Mouse (Mus musculus) layer of hippocampus, postnatal 36 days (tissue): ENCODE data around the gene Ipo4. TPM values are rescaled to one million over a fixed set of nuclear protein-coding genes. Genes with fewer than 3 reads are reported as not detected.

Source experiments
- DNase-seq, 2 experiments: peaks; one replicate each; pipeline ENCODE4 v3.0.0; 2022
- total RNA-seq, 2 experiments: library from RNA; stranded (reverse); gene quantifications; 2 replicates each; pipeline ENCODE4 v1.2.3; 2021

The Ipo4 gene
- total RNA-seq, 2 experiments from 2014 or later = 108 to 119 TPM

- DNase-seq = no peak
Observed at GRCm38 (mm10) chr14:55589771-55590448, 45.8 kb downstream of the Ipo4 start.

DNA sequence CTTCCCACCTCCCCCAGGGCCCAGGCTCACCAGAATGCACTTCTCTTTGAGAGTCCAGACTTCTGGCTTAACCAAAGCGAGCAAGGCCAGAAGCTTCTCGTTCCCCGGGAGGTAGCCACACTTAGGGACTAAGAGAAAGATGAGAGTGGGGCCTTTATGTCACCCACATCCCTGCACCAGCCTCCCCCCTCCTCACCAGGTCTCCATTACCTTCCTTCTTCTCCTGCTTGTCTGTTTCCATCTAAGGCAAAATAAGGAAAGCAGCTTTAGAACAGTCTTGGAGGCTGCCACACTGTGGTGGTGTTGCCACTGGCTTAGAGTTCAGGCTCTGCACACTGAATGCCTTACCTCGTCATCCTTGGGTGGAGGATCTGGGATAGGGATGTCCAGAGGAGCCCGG is 46.5 kb downstream of the Ipo4 start:
- DNase-seq = no peak

DNA sequence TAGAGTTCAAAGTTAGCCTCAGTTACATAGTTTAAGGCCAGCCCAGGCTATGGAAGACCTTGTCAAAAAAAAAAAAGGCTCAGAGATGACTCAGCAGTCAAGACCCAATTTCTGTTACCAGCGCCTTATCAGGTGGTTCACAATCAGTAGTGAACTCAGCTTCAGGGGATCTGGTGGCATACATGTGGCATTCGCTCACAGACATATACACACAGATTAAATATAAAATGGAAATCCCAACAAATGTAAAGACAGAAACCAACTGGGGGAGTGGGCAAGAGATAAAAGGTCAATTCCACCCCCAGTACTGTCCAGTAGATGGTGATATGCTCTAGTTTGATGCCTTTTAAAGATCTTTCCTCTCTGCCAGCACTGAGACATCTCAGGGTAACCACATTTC is 49.6 kb downstream of the Ipo4 start:
- DNase-seq = no peak

DNA sequence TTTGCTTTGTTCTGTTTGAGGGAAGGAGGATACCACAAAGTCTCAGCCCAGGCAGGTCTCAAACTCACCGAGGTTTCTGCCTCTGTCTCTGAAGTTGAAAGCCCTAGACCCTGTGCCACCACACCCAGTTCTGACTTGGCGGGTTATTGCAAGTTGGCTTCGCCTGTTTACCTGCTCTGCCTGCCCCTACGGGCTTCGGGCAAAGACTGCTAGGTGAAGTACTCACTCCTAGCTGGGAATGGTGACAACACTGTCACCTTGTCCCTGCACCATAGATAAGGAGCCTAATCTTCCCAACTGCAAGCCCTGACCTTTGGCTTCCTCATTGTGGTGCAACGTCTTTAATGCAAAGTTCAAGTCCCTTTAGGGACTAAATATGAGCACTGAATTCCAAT is 50.2 kb downstream of the Ipo4 start:
- DNase-seq = no peak

- DNase-seq = peak; percentile 56 to 69
Observed at GRCm38 (mm10) chr14:55584702-55585565, 50.8 kb downstream of the Ipo4 start, which contains the start of gene Emc9. Gene Emc9 (minus strand): TSS chr14:55585302.

GRCm38 (mm10) chr14:55584303-55584701 is 51.5 kb downstream of the Ipo4 start:
- DNase-seq = no peak

DNA sequence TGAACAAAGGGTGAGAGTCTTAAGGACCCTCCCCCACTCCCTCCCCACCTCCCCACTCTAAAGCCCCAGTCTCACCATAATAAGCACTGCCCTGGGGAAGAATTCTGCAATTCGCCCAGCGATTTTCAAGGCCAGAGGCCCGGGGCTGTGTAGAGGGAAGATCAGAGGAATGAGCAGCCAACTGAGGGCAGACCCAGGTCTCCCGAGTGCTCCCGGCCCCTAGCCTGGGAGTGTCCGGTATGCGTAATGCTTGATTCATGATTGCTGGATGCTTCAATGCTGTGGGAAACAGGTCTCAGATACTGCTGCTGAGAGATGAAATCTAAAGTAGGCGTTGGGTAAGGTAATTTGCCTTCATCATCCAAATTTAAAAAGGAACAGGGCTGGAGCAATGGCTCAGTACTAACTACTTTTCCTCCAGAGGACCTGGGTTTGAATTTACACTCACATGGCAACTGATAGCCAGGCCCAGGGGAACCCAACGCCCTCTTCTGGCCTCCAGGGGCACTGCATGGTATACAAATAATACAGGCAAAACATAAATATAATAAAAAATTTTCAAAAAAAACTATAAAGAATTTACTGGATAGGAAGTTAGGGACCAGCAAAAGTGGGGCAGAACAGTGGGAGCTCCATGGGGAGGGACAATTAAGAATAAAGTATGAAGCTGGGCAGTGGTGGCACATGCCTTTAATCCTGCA is 53.6 kb downstream of the Ipo4 start:
- DNase-seq = no peak

GRCm38 (mm10) chr14:55580731-55581130 is 55.0 kb downstream of the Ipo4 start:
- DNase-seq = no peak

- DNase-seq = no peak
Observed at GRCm38 (mm10) chr14:55579511-55580496, 56.0 kb downstream of the Ipo4 start.

DNA sequence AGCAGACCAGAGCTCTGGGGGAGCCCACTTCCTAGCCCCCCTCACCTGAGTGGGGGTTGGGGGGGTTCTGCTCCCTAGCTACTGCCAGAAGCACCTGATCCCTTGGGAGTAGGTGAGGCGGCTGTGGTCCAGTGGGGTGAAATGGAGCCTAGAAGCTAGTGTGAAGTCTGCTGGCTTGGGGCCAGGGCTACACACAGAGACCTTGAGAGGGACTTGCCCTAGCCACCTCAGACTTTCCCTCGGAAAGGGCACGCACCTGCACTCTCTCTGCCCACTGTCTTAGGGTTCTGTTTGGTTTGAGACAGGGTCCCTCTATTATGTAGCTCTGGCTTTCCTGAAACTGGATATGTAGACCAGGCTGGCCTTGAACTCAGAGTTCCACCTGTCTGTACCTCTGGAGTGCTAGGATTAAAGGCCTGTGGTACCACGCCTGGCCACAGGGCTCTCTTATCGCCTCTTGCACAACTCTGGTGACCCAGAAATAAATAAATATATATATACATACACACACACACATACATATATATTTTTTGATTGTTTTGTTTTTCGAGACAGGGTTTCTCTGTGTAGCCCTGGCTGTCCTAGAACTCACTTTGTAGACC is 57.0 kb downstream of the Ipo4 start:
- DNase-seq = no peak

DNA sequence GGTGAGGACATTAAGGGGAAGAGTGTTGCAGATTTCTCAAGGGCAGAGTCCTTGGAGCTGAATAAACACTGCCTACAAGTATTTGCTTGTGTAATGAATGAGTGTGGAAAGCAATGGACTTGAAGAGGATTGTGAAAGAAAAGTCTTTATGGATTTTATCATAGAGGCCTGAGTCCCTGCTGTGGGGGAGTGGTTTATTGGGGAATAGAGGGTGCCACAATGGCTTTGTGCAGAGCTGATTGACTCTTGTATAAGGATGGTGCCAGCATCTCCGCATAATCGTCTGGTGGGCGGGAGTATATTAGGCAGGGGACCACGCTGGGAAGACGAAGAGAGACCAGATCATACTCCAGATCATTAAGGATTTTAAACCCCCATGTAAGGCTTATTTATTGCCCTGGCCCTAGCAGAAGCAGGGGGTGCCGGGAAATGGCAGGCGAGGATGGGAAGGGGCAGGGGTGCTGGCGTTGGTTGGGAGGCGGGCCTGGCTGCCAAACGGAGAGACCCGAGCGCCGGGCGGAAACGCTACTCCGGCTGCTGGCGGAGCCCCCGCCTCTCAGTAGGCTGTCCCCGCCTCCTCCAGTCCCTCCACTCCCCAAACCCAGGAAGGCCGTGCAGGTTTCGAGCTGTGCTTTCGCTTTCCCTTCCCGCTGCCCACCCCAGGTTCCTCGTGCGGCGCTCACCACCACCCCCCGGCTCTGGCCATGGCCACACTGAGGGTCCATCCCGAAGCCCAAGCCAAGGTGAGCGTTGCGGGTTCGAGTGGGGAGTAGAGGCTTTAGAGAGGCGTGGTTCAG is 57.7 kb downstream of the Ipo4 start, which contains the start of gene Psme1:
TSS of gene Psme1 (plus strand) at position 253 of the 797 bp plus-strand sequence.
- DNase-seq = peak; percentile 69 to 77

DNA sequence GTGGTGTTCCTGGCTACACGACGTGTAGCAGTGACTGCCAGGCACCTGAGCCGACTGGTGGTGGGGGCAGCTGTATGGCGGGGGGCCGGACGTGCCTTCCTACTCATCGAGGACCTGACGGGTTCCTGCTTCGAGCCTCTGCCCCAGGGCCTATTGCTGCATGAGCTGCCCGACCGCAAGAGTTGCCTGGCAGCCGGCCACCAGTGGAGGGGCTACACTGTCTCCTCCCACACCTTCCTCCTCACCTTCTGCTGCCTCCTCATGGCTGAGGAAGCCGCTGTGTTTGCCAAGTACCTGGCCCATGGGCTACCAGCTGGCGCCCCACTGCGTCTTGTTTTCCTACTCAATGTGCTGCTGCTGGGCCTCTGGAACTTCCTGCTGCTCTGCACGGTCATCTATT is 59.4 kb downstream of the Ipo4 start:
- no peak for DNase-seq

DNA sequence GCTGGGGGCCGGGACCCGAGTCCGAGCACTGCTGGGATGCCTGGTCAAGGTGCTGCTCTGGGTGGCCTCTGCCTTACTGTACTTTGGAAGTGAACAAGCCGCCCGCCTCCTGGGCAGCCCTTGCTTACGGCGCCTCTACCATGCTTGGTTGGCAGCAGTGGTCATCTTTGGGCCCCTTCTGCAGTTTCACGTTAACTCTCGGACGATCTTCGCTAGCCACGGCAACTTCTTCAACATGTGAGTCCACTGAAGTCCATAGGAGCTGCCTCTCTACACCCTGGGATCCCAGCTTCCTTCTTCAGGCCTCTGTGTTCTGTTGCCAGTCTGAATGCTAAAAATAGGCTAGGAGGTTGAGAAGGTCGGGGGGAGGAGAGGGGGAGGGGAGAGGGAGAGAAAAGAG is 60.0 kb downstream of the Ipo4 start:
- DNase-seq = no peak

Other genes starting within 250 kb of the Ipo4 start
- 10 to 100 TPM; 22.0 to 23.3 TPM for gene Dhrs4, start 157.2 kb downstream of the Ipo4 start, total RNA-seq
- 10 to 100 TPM; 59.2 to 60.3 TPM for gene Carmil3, start 145.3 kb downstream of the Ipo4 start, total RNA-seq
- gene Cpne6, start 125.5 kb downstream of the Ipo4 start, total RNA-seq = 100 to 1,000 TPM; 696 to 698 TPM
- gene Nrl, start 111.0 kb downstream of the Ipo4 start, total RNA-seq = 1 to 10 TPM; 1.6 to 5.6 TPM
- 10 to 100 TPM; 42.6 to 45.8 TPM for gene Pck2, start 95.7 kb downstream of the Ipo4 start, total RNA-seq
- 10 to 100 TPM; 82.5 to 83.2 TPM for gene Dcaf11, start 76.0 kb downstream of the Ipo4 start, total RNA-seq
- 1 to 10 TPM; 1.3 to 1.4 TPM for gene A730061H03Rik, start 75.6 kb downstream of the Ipo4 start, total RNA-seq
- not detected for gene Fitm1, start 60.3 kb downstream of the Ipo4 start, total RNA-seq
- gene Psme1, start 57.8 kb downstream of the Ipo4 start, total RNA-seq = 10 to 100 TPM; 50.3 to 50.4 TPM
- 10 to 100 TPM; 46.1 to 50.7 TPM for gene Emc9, start 50.7 kb downstream of the Ipo4 start, total RNA-seq
- gene Psme2, start 44.8 kb downstream of the Ipo4 start, total RNA-seq = 10 to 100 TPM; 43.2 to 44.6 TPM
- gene Rnf31, start 44.2 kb downstream of the Ipo4 start, total RNA-seq = 10 to 100 TPM; 29.5 to 41.0 TPM
- gene Irf9, start 32.4 kb downstream of the Ipo4 start, total RNA-seq = 10 to 100 TPM; 13.9 to 16.2 TPM
- gene Rec8, start 17.9 kb downstream of the Ipo4 start, total RNA-seq = 1 to 10 TPM in 1 of 2 experiments, under 1 TPM in 1; 0.88 to 1.8 TPM
- 1 to 10 TPM; 5.3 to 5.6 TPM for gene Gm49378, start 1.9 kb upstream of the Ipo4 start, total RNA-seq
- 10 to 100 TPM; 43.4 to 44.3 TPM for gene Tm9sf1, start 7.8 kb upstream of the Ipo4 start, total RNA-seq
- gene Tssk4, start 14.2 kb upstream of the Ipo4 start, total RNA-seq = 1 to 10 TPM; 1.3 to 1.7 TPM
- gene Mdp1, start 24.6 kb upstream of the Ipo4 start, total RNA-seq = 10 to 100 TPM; 46.4 to 49.9 TPM
- 10 to 100 TPM; 24.4 to 27.9 TPM for gene Gmpr2, start 36.0 kb upstream of the Ipo4 start, total RNA-seq
- gene Nedd8, start 36.2 kb upstream of the Ipo4 start, total RNA-seq = 100 to 1,000 TPM; 328 to 337 TPM
- 10 to 100 TPM; 13.0 to 13.4 TPM for gene Tinf2, start 45.9 kb upstream of the Ipo4 start, total RNA-seq
- under 1 TPM in 1 of 2 experiments, not detected in 1; 0.28 TPM for gene Tgm1, start 78.0 kb upstream of the Ipo4 start, total RNA-seq
- 10 to 100 TPM; 42.8 to 43.8 TPM for gene Rabggta, start 86.3 kb upstream of the Ipo4 start, total RNA-seq
- gene Dhrs1, start 109.7 kb upstream of the Ipo4 start, total RNA-seq = 10 to 100 TPM; 82.7 to 83.2 TPM
- 10 to 100 TPM; 10.6 to 14.2 TPM for gene Nop9, start 109.7 kb upstream of the Ipo4 start, total RNA-seq
- gene Cideb, start 122.5 kb upstream of the Ipo4 start, total RNA-seq = 1 to 10 TPM; 1.2 to 1.6 TPM
- gene Ltb4r2, start 125.5 kb upstream of the Ipo4 start, total RNA-seq = under 1 TPM; 0.10 to 0.20 TPM
- not detected for gene Ltb4r1, start 130.0 kb upstream of the Ipo4 start, total RNA-seq
- gene Adcy4, start 148.1 kb upstream of the Ipo4 start, total RNA-seq = 1 to 10 TPM; 2.5 to 3.2 TPM
- gene Ripk3, start 152.9 kb upstream of the Ipo4 start, total RNA-seq = 1 to 10 TPM; 1.1 to 1.9 TPM
- gene Nfatc4, start 187.2 kb upstream of the Ipo4 start, total RNA-seq = 1 to 10 TPM; 1.2 to 1.9 TPM
- gene Nynrin, start 218.1 kb upstream of the Ipo4 start, total RNA-seq = 1 to 10 TPM; 6.7 to 7.3 TPM
- gene Cbln3, start 248.4 kb upstream of the Ipo4 start, total RNA-seq = under 1 TPM; 0.37 to 0.43 TPM
- gene Khnyn, start 249.0 kb upstream of the Ipo4 start, total RNA-seq = 10 to 100 TPM; 10.6 to 11.7 TPM